Mouse (Mus musculus): ENCODE measurements around the gene Polr3e. TPM values are rescaled to one million over a fixed set of nuclear protein-coding genes. Genes with fewer than 3 reads are reported as not detected.
"Not testable (repeated sequence)": the region's sequence is repeated elsewhere in the genome, so short reads cannot be mapped to it uniquely, and the experiment has no call there.

The Polr3e gene
- polyA plus RNA-seq, 1 experiment, result 8.9 TPM

DNA sequence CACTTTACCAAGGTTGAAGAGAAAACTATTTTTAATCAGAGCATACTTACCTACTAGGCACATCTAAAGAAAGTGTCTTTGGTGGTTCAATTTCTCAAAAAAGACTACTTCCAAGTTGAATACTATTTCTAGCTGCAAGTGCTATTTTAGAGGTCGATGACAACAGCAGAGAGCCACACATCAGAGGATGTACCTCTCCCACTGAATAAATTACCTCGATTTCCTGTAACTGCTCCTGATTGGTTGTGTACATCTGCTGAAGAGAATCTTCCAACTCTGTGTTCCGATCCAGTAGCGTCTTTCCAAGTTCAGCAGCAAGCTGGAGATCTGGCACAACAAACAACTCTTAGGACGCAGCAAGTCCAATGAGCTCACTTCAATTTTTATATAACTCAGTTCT, 52.6 kb downstream of the Polr3e start:
- no peak for TF ChIP-seq FLI1 (IDR thresholded peaks at IDR 0.05; ENCODE audit: low read length)
- TF ChIP-seq GATA1 (IDR thresholded peaks at IDR 0.05; ENCODE audit: borderline replicate concordance, low read length), result no peak
- H3K27me3 ChIP-seq (replicated peaks), result no peaks in the 10 kb centered on the region
- peaks cover 10% of the 10 kb centered on the region for H3K36me3 ChIP-seq (replicated peaks; ENCODE audit: low read length)
- peaks cover 32% of the 10 kb centered on the region for H3K4me1 ChIP-seq
- no peaks in the 10 kb centered on the region for H3K9me3 ChIP-seq
- H3K4me3 ChIP-seq (replicated peaks), result no peak overlapping the region

DNA sequence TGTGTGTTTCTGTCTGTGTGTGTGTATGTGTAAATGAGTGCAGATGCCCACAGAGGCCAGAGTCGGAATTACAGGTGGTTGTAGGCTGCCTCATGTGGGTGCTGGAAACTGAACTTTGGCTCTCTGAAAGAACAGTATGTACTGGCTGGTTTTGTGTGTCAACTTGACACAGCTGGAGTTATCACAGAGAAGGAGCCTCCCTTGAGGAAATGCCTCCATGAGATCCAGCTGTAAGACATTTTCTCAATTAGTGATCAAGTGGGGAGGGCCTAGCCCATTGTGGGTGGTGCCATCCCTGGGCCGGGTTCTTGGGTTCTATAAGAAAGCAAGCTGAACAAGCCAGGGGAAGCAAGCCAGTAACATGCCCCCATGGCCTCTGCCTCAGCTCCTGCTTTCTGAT, 54.9 kb downstream of the Polr3e start:
- H3K4me3 ChIP-seq (replicated peaks); H3K27me3 ChIP-seq (replicated peaks); H3K36me3 ChIP-seq (replicated peaks; ENCODE audit: low read length); H3K9me3 ChIP-seq: not testable (repeated sequence)
- peaks cover 35% of the 10 kb centered on the region for H3K4me1 ChIP-seq

DNA sequence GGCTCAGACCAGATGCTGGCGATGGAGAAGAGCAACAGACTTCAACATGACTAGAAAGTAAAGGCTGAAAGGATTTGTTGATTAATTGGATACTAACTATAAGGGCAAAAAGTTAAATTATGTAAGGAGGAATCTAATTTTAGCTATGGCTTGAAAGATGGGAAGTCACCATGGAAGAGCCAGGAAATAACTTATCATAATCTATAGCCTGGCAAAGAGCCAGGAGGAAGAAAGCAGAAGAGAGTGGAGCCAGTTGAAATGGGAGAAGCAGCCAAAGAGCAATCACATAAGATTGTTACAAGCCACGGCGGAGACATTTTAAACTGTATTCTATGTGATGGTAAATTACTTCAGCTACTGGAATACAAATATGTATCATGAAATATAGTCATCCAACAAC, 56.5 kb downstream of the Polr3e start:
- peaks cover 2% of the 10 kb centered on the region for H3K36me3 ChIP-seq (replicated peaks; ENCODE audit: low read length)
- no peaks in the 10 kb centered on the region for H3K27me3 ChIP-seq (replicated peaks)
- no peak for TF ChIP-seq GATA1 (IDR thresholded peaks at IDR 0.05; ENCODE audit: borderline replicate concordance, low read length)
- H3K4me3 ChIP-seq (replicated peaks), result no peak overlapping the region
- peaks cover 41% of the 10 kb centered on the region for H3K4me1 ChIP-seq
- no peaks in the 10 kb centered on the region for H3K9me3 ChIP-seq

DNA sequence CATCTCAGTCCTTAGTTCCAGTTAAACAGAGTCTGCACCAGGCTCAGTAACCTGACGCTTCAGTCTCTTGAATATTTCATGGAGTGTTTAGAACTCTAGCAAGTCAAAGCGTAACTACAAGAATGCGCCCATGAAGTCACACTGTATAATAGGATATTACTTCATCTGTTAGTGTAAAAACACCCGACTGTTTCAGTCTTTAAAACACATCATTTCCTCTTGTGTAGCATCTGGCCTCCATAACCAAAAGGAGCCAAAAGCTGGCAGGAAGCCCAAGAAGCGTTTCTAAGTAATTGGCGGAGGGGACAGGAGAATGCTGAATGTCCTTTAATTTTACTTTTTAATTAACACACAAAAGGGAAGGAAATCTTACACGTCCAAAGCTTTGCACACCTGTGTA, 59.5 kb downstream of the Polr3e start:
- TF ChIP-seq GATA1 (IDR thresholded peaks at IDR 0.05; ENCODE audit: borderline replicate concordance, low read length), result no peak
- TF ChIP-seq FLI1 (IDR thresholded peaks at IDR 0.05; ENCODE audit: low read length), result no peak
- H3K27me3 ChIP-seq (replicated peaks), result no peaks in the 10 kb centered on the region
- no peaks in the 10 kb centered on the region for H3K36me3 ChIP-seq (replicated peaks; ENCODE audit: low read length)
- H3K4me3 ChIP-seq (replicated peaks), result no peak overlapping the region
- peaks cover 60% of the 10 kb centered on the region for H3K4me1 ChIP-seq
- H3K9me3 ChIP-seq, result no peaks in the 10 kb centered on the region

DNA sequence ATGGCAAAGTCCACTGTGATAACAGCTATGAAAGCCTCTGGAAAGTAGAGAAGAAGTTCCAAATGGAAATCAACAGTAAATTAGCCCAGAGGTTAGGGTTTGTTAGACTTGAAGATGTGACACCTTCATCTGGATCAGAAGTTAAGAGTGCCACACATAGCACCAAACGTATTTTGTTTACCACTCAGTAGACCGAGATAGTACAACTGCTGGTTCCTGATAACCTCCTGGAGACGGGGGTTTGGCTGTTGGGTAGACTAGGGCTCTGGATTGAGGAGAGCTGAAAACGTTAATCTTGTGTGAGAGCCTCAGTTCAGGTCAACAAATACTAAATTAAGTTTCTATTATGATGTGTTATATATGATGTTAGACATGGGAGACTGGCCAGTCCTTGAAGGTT, 62.5 kb downstream of the Polr3e start:
- Histone ChIP-seq H3K9me3 (no peaks in the 10 kb centered on the region), H3K4me1 (peaks cover 55% of the 10 kb centered on the region), H3K27me3 (replicated peaks) (peaks cover 4% of the 10 kb centered on the region), H3K4me3 (replicated peaks) (no peak overlapping the region), H3K36me3 (replicated peaks; ENCODE audit: low read length) (no peaks in the 10 kb centered on the region)
- TF ChIP-seq GATA1 (IDR thresholded peaks at IDR 0.05; ENCODE audit: borderline replicate concordance, low read length) (no peak), FLI1 (IDR thresholded peaks at IDR 0.05; ENCODE audit: low read length) (no peak)

DNA sequence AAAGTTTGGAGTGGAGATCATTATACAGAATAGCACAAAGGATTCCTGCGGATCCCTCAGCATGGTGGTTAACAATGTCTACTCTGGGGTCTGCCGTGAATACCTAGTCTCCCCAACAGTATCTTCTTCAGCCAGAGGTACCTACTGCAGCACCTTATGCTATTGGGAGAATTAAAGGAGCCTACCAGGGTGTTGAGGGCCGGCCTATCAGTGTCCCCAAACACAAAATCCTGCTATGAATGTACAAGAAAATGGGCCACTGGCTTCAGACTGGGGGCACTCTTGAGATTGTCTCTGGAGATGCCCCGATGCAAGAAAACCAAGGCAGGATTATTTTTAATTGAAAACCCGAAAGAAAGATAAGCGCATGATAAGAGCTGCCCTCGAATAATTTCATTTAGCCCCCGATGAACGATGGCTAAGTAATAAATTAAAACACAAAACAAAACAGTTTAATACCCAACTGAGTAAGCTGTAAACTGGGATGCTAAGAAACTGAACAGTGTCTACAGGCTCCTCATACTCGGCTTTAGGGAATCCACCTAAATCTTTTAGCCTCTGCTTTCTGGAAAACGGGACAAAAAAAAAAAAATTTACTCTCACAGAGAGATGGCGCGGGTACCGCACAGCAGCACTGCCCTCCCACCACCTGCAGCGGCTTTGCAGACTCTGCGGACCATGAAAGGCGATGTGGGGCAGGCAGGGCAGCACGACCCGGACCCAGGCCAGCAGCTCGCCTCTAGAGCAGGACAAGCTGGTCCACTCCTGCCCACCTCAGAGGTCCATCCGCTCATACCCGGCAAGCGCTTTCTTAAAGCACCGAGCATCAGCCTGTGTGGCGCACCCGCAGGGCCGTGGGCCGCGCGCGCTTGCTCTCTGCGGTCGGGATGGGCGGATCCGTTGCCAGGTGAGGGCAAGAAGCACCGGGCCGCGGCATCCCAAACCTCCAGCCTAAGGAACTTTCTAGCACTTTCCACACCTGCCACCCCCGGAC, 63.7 kb downstream of the Polr3e start:
- Histone ChIP-seq H3K4me1 (peaks cover 51% of the 10 kb centered on the region), H3K27me3 (replicated peaks) (peaks cover 4% of the 10 kb centered on the region), H3K36me3 (replicated peaks; ENCODE audit: low read length) (no peaks in the 10 kb centered on the region), H3K9me3 (no peaks in the 10 kb centered on the region), H3K4me3 (replicated peaks) (peak overlapping the region; percentile 96)
- TF ChIP-seq FLI1 (IDR thresholded peaks at IDR 0.05; ENCODE audit: low read length) (no peak), GATA1 (IDR thresholded peaks at IDR 0.05; ENCODE audit: borderline replicate concordance, low read length) (no peak)

DNA sequence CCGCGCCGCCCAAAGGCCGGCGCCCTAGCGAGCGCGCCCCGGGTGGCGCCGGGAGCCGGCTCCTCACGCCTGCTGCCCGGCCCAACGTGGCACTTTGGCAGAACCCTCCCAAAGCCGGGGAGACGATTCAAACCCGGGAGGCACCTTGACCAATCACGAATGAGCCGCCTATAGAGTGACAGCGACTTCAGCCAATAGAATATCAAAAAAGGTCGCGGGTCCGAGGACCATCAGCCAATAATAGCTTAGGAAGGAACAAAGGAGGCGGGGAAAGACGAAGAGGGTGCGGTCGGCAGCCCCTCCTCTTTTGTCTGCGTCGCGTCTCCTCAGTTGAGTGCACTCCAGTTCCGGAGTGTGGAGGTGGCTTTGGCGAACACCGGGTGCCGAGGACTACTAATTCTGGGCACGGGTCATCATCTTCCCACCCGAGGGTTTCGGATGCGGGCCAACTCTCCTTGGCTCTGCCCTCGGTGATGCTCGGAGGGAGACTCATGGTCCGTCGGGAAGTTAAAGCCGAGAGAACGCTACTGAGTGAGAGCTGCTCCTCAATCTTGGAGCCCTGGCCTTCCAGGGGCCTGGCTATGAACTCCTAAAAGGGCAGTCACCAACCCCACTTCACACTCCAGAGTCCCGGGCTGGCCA, 64.8 kb downstream of the Polr3e start, which contains the start of the genes Cdr2 and Mfsd13b:
Gene Cdr2 (minus strand): TSS at position 113 of the 642 bp plus-strand sequence.
Gene Mfsd13b (plus strand): TSS at position 310 of the 642 bp plus-strand sequence.
- H3K27me3 ChIP-seq (replicated peaks), result peaks cover 4% of the 10 kb centered on the region
- peaks cover 44% of the 10 kb centered on the region for H3K4me1 ChIP-seq
- TF ChIP-seq GATA1 (IDR thresholded peaks at IDR 0.05; ENCODE audit: borderline replicate concordance, low read length), result no peak
- no peak for TF ChIP-seq FLI1 (IDR thresholded peaks at IDR 0.05; ENCODE audit: low read length)
- H3K4me3 ChIP-seq (replicated peaks), result peak within 1 kb of the TSS; percentile 96
- H3K36me3 ChIP-seq (replicated peaks; ENCODE audit: low read length), result no peaks in the 10 kb centered on the region
- no peaks in the 10 kb centered on the region for H3K9me3 ChIP-seq

DNA sequence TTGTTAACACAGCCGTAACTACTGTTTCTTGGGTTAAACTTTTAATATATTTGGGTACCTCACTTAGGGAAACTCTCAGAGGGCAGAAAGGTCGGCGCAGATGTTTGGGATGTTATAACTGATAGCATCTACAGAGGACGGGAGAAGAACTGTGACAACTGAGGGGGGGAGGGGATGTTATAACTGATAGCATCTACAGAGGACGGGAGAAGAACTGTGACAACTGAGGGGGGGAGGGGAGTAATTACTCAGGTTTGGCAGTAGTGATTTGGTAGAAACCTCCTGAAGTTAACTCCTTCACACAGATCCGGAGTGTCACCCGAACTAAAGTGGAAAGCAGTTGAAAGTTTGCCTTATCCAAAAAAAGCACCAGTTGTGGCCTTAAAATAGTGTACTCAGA, 65.4 kb downstream of the Polr3e start:
- Histone ChIP-seq H3K27me3 (replicated peaks) (peaks cover 6% of the 10 kb centered on the region), H3K36me3 (replicated peaks; ENCODE audit: low read length) (no peaks in the 10 kb centered on the region), H3K4me1 (peaks cover 42% of the 10 kb centered on the region), H3K4me3 (replicated peaks) (peak overlapping the region; percentile 96), H3K9me3 (no peaks in the 10 kb centered on the region)
- no peak for TF ChIP-seq FLI1 (IDR thresholded peaks at IDR 0.05; ENCODE audit: low read length)

DNA sequence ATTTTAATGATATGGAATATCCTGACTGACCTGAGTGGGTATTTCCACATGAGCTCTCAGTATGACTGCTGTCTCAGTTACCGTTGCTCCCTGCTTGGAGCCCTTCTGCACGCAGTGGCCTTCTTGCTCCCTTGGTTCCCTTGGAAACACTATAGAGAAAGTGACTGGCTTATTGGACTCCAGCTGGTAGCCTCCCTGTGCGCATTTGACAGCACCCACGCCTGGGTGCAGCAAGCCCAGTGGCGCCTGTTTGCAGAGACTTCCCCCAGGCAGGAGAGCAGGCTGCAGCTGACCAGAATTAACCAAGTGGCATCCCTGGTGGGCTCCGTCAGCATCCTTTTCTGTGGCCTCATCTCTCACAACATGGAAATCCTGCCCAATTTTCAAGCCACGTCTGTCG, 73.6 kb downstream of the Polr3e start:
- Histone ChIP-seq H3K36me3 (replicated peaks; ENCODE audit: low read length) (no peaks in the 10 kb centered on the region), H3K9me3 (peaks cover 3% of the 10 kb centered on the region; the same call in 1 of the 2 replicates), H3K4me3 (replicated peaks) (no peak overlapping the region), H3K27me3 (replicated peaks) (peaks cover 11% of the 10 kb centered on the region), H3K4me1 (peaks cover 5% of the 10 kb centered on the region)
- TF ChIP-seq FLI1 (IDR thresholded peaks at IDR 0.05; ENCODE audit: low read length) (no peak), GATA1 (IDR thresholded peaks at IDR 0.05; ENCODE audit: borderline replicate concordance, low read length) (no peak)

Other genes starting within 250 kb of the Polr3e start
- not detected in 2 replicates for gene Pdzd9, start 247.4 kb upstream of the Polr3e start, polyA plus RNA-seq (2012; ENCODE audit: insufficient read depth, low replicate concordance)
- 19.4 and 23.8 TPM in 2 replicates for gene Mosmo, start 240.1 kb upstream of the Polr3e start, polyA plus RNA-seq (2012; ENCODE audit: insufficient read depth, low replicate concordance)
- gene Vwa3a, start 178.4 kb upstream of the Polr3e start, polyA plus RNA-seq (2012; ENCODE audit: insufficient read depth, low replicate concordance), result not detected in 2 replicates
- gene Gm5737, start 105.4 kb upstream of the Polr3e start, polyA plus RNA-seq (2012; ENCODE audit: insufficient read depth, low replicate concordance), result not detected in 2 replicates
- gene Eef2k, start 74.9 kb upstream of the Polr3e start, polyA plus RNA-seq (2012; ENCODE audit: insufficient read depth, low replicate concordance), result 5.4 and 42.9 TPM in 2 replicates
- gene Cdr2, start 64.6 kb downstream of the Polr3e start, polyA plus RNA-seq (2012; ENCODE audit: insufficient read depth, low replicate concordance), result 2.9 and 6.4 TPM in 2 replicates
- gene Mfsd13b, start 64.8 kb downstream of the Polr3e start, polyA plus RNA-seq (2012; ENCODE audit: insufficient read depth, low replicate concordance), result not detected in 2 replicates
- gene Mettl9, start 116.7 kb downstream of the Polr3e start, polyA plus RNA-seq (2012; ENCODE audit: insufficient read depth, low replicate concordance), result 20.0 and 20.6 TPM in 2 replicates
- gene Igsf6, start 156.8 kb downstream of the Polr3e start, polyA plus RNA-seq (2012; ENCODE audit: insufficient read depth, low replicate concordance), result 6.0 TPM in 1 of 2 replicates, not detected in the other
- 0.09 TPM in 1 of 2 replicates, not detected in the other for gene Otoa, start 163.9 kb downstream of the Polr3e start, polyA plus RNA-seq (2012; ENCODE audit: insufficient read depth, low replicate concordance)

All from megakaryocyte, embryonic 14.5 days (primary cell).